Mouse (Mus musculus): ENCODE measurements around the gene Gm10974.
A peak's percentile ranks its signal among the peaks of the same experiment; 100 is the strongest.

Gene Gm10974

GRCm38 (mm10) chr7:66364491-66364890, 1.2 kb upstream of the Gm10974 start:
- peak; percentile 82 for DNase-seq

- DNase-seq: peak; percentile 92
These were observed 294 bp upstream of the Gm10974 start for GRCm38 (mm10) chr7:66365411-66365810.

GRCm38 (mm10) chr7:66369071-66369933, 3.6 kb downstream of the Gm10974 start:
- peak; percentile 93 for DNase-seq

- DNase-seq: peak; percentile 53
These were observed 4.3 kb downstream of the Gm10974 start for GRCm38 (mm10) chr7:66369934-66370445.

GRCm38 (mm10) chr7:66370970-66371369, 5.3 kb downstream of the Gm10974 start:
- peak; percentile 45 for DNase-seq

- peak; percentile 78 for DNase-seq
These were observed 7.7 kb downstream of the Gm10974 start for GRCm38 (mm10) chr7:66373391-66373790.

- peak; percentile 83 for DNase-seq
These were observed 10.0 kb downstream of the Gm10974 start for GRCm38 (mm10) chr7:66375736-66376135.

- DNase-seq: peak; percentile 74
These were observed 10.9 kb downstream of the Gm10974 start for GRCm38 (mm10) chr7:66376560-66376959.

- DNase-seq: peak; percentile 91
These were observed 18.5 kb downstream of the Gm10974 start for GRCm38 (mm10) chr7:66384213-66384612.

GRCm38 (mm10) chr7:66384891-66385290, 19.2 kb downstream of the Gm10974 start:
- DNase-seq: no peak

- DNase-seq: peak; percentile 75
These were observed 20.1 kb downstream of the Gm10974 start for GRCm38 (mm10) chr7:66385826-66386225.

GRCm38 (mm10) chr7:66386411-66386810, 20.7 kb downstream of the Gm10974 start:
- peak; percentile 85 for DNase-seq

- DNase-seq: peak; percentile 93
These were observed 21.7 kb downstream of the Gm10974 start for GRCm38 (mm10) chr7:66387419-66387812.

- peak; percentile 98 for DNase-seq
These were observed 22.3 kb downstream of the Gm10974 start, which contains the start of gene Lrrk1 for GRCm38 (mm10) chr7:66387813-66388521. Gene Lrrk1, minus strand, starts transcription at chr7:66388350.

- DNase-seq: peak; percentile 98
These were observed 23.2 kb downstream of the Gm10974 start for GRCm38 (mm10) chr7:66388621-66389532.

- DNase-seq: peak; percentile 77
These were observed 31.6 kb downstream of the Gm10974 start for GRCm38 (mm10) chr7:66397288-66397687.

- peak; percentile 84 for DNase-seq
These were observed 35.9 kb downstream of the Gm10974 start for GRCm38 (mm10) chr7:66401605-66402004.

GRCm38 (mm10) chr7:66402876-66403275, 37.2 kb downstream of the Gm10974 start:
- peak; percentile 76 for DNase-seq

GRCm38 (mm10) chr7:66404141-66404540, 38.4 kb downstream of the Gm10974 start:
- DNase-seq: peak; percentile 87

- DNase-seq: peak; percentile 77
These were observed 39.1 kb downstream of the Gm10974 start for GRCm38 (mm10) chr7:66404802-66405201.

- no peak for DNase-seq
These were observed 39.8 kb downstream of the Gm10974 start for GRCm38 (mm10) chr7:66405541-66405940.

- peak; percentile 96 for DNase-seq
These were observed 40.4 kb downstream of the Gm10974 start for GRCm38 (mm10) chr7:66405951-66406721.

Measured in heart, adult 11 months (tissue).